Mouse (Mus musculus) lung, embryonic 15.5 days (tissue): ENCODE measurements around the gene Ppp1r3g. TPM values are rescaled to one million over a fixed set of nuclear protein-coding genes. Genes with fewer than 3 reads are reported as not detected.
A peak's percentile ranks its signal among the peaks of the same experiment; 100 is the strongest.

Experiments used
- ATAC-seq: fragments of 200-750 bp; cut with Nextera tagmentation; 2 replicates; pipeline ENCODE4 v1.8.0; 2017; ENCODE audit warnings: moderate number of reproducible peaks, borderline replicate concordance; ENCODE audit not compliant: low FRiP score, low TSS enrichment; ENCODE audit errors: extremely low read depth
- H3K27ac ChIP-seq: fragments of 300-500 bp; sonication (generic); 2 replicates; pipeline ENCODE4 v1.5.1; 2015; ENCODE audit warnings: moderate library complexity, mild to moderate bottlenecking, inconsistent platforms
- H3K27me3 ChIP-seq: fragments of 300-500 bp; sonication (generic); 2 replicates; pipeline ENCODE4 v1.6.1; 2015; ENCODE audit warnings: inconsistent platforms
- H3K36me3 ChIP-seq: fragments of 300-500 bp; sonication (generic); 2 replicates; pipeline ENCODE4 v1.6.1; 2015; ENCODE audit warnings: inconsistent platforms
- H3K4me1 ChIP-seq: fragments of 300-500 bp; sonication (generic); 2 replicates; pipeline ENCODE4 v1.6.1; 2015; ENCODE audit warnings: inconsistent platforms
- H3K4me2 ChIP-seq: fragments of 300-500 bp; sonication (generic); 2 replicates; pipeline ENCODE4 v1.6.1; 2015; ENCODE audit warnings: inconsistent platforms, mild to moderate bottlenecking, moderate library complexity
- H3K4me3 ChIP-seq: fragments of 300-500 bp; sonication (generic); 2 replicates; pipeline ENCODE4 v1.5.1; 2015; ENCODE audit warnings: mild to moderate bottlenecking, inconsistent platforms
- H3K9ac ChIP-seq: fragments of 300-500 bp; sonication (generic); 2 replicates; pipeline ENCODE4 v1.6.1; 2015; ENCODE audit warnings: inconsistent platforms
- H3K9me3 ChIP-seq: fragments of 300-500 bp; sonication (generic); 2 replicates; pipeline ENCODE4 v1.6.1; 2016; ENCODE audit warnings: inconsistent platforms
- WGBS: fragments of 180-500 bp; shearing (Covaris S2); methylation state at CpG from one replicate; pipeline ENCODE4 v1.1.7; 2015; 5-methylcytosine and 5-hydroxymethylcytosine counted together
- polyA plus RNA-seq: library from polyadenylated mRNA; unstranded; fragments of >200 nt; fragmentation: Nextera tagmentation; extraction: Ambion mirVana; gene quantifications from 2 replicates; pipeline ENCODE4 v1.2.1, GENCODE M21; 2015

Gene Ppp1r3g
- polyA plus RNA-seq, result 0.69 and 1.4 TPM in 2 replicates

GRCm38 (mm10) chr13:35958539-35958938 is at the start of gene Ppp1r3g:
Gene Ppp1r3g (plus strand): TSS chr13:35958839.
- no peak for ATAC-seq
- 87% methylated on average over 1 of the region's 1 CpGs for WGBS

DNA sequence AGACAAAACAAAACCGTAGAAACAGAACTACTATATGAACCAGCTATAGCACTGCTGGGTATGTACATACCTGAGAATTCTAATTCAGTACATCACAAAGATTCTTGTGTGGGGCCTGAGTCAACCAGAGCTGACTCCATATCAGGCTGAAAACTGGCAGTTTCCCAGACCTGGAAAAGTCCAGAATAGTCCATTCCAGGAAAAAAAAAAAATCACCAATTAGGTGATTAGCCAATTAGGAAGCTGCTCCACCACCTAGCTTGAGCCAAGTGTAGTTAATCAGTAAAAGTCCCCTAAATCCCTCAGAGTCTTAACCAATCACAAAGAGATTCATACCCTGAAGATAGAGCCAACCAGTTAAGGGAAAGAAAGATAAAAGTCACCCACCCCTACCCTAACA is 47.2 kb upstream of the Ppp1r3g start:
- no peaks in the 10 kb centered on the region for H3K36me3 ChIP-seq
- H3K4me2 ChIP-seq, result no peak overlapping the region
- H3K4me3 ChIP-seq, result no peak overlapping the region
- no peaks in the 10 kb centered on the region for H3K4me1 ChIP-seq
- H3K27me3 ChIP-seq, result no peaks in the 10 kb centered on the region
- WGBS, result 89% methylated on average over 1 of the region's 1 CpGs
- H3K9me3 ChIP-seq, result no peaks in the 10 kb centered on the region
- no peak overlapping the region for H3K9ac ChIP-seq
- no peak for ATAC-seq
- no peak overlapping the region for H3K27ac ChIP-seq

More at GRCm38 (mm10) chr13:35958539-35958938, at the start of gene Ppp1r3g:
- Histone ChIP-seq H3K9me3 (no peaks in the 10 kb centered on the region), H3K4me2 (no peak within 1 kb of the TSS), H3K36me3 (no peaks in the 10 kb centered on the region), H3K4me1 (no peaks in the 10 kb centered on the region), H3K4me3 (no peak within 1 kb of the TSS), H3K27ac (no peak within 1 kb of the TSS), H3K9ac (no peak within 1 kb of the TSS), H3K27me3 (no peaks in the 10 kb centered on the region)

- Histone ChIP-seq H3K36me3 (no peaks in the 10 kb centered on the region), H3K27me3 (no peaks in the 10 kb centered on the region), H3K9ac (no peak overlapping the region), H3K27ac (no peak overlapping the region), H3K9me3 (0 out of 2 replicates have a peak, but pooled peaks cover 4% of the 10 kb centered on the region), H3K4me1 (no peaks in the 10 kb centered on the region), H3K4me2 (no peak overlapping the region), H3K4me3 (no peak overlapping the region)
- WGBS, result 83% methylated on average over 2 of the region's 2 CpGs
- ATAC-seq, result no peak
These were observed 20.6 kb upstream of the Ppp1r3g start for GRCm38 (mm10) chr13:35937991-35938390.

DNA sequence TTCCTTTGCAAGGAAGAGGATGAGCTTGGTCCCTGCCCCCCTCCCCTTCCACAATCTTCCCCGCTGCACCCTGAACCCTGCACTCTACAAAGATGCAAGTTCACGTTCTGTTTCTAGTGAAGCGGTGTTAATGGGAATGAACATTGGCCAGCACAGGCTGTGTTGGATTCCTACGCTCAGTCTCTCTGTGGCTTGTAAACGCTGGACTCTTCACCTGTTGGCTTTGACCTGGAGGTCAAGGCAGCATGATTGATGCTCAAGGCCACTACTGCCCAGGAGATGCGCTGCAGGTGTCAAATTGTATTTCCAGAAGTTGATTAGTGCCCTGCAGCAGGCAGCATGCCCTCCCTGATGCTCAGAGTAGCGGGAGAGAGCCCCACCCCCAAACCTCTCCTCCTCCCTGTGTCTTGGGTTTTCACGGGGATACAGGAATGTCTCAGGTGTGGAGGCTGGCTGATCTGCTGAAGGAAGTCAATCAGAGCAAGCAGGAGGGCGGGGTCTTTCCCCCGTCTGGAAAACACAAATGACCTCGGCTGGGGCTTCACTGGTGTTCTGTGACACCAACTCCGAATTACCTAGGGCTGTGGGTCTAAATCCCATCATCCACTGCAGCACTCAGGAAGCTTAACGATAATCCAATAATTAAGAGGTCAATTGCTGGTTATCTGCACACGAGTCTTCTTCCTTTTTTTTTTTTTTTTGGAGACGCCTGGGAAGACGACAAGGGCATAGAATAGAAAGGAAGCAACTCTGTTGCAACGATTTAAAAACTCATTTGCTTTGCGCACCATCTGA is 18.6 kb upstream of the Ppp1r3g start:
- Histone ChIP-seq H3K4me3 (no peak overlapping the region), H3K9me3 (no peaks in the 10 kb centered on the region), H3K27ac (no peak overlapping the region), H3K4me2 (no peak overlapping the region), H3K4me1 (no peaks in the 10 kb centered on the region), H3K36me3 (no peaks in the 10 kb centered on the region), H3K27me3 (no peaks in the 10 kb centered on the region), H3K9ac (no peak overlapping the region)
- ATAC-seq, result no peak
- WGBS, result 58% methylated on average over 18 of the region's 18 CpGs

DNA sequence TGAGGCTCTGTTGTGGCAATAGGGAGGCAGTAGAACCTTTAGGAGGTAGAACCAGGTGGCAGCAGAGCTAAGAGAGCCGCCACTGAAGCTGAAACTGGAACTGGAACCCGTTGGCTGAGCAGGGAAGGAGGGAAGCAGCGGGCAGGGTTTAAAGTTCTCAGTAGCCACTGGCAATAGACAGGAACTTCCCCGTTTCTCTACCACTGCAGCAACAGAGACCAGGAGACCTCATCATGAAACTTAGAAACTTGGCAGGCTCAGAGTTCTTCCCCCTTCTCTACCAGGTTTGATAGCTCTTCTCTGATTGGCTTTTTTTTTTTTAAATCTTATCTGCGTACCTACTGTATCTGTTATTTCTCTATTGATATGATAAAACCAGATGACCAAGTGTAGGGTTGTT is 17.7 kb upstream of the Ppp1r3g start:
- WGBS, result 73% methylated on average over 5 of the region's 5 CpGs
- no peak for ATAC-seq
- no peak overlapping the region for H3K4me2 ChIP-seq
- H3K9ac ChIP-seq, result no peak overlapping the region
- H3K9me3 ChIP-seq, result no peaks in the 10 kb centered on the region
- no peaks in the 10 kb centered on the region for H3K27me3 ChIP-seq
- no peaks in the 10 kb centered on the region for H3K36me3 ChIP-seq
- no peak overlapping the region for H3K4me3 ChIP-seq
- no peaks in the 10 kb centered on the region for H3K4me1 ChIP-seq
- H3K27ac ChIP-seq, result no peak overlapping the region

DNA sequence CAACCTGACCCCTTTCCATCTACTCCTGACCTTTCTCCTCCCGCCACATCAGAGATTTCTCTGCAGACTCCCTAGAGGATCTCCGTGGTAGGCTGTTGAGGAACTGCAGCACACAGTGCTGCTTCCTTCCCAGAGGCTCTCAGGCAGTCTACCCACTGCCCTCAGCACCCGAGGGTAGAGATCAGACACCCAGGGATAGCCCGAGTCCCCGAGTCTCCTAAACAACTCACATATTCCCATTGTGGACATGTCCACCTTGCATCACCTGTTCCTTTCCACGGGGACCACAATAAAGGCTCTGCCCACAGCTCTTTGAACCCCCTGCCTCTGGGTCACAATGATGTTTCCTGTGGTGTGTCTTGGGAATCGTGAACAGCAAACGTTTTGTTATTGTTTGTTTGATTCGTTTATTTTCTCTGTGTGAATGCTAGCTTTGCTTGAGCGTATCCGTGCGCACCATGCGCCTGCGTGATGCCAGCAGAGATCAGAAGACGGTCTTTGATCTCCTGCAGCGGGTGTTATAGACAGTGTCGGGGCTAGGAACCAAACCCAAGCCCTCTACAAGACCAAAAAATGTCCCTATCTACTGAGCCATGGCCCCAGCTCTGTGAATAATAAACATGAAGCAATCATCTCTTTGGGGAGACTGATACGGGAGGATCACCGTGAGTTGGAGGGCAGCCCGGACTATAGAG is 11.8 kb upstream of the Ppp1r3g start:
- Histone ChIP-seq H3K27me3 (no peaks in the 10 kb centered on the region), H3K27ac (no peak overlapping the region), H3K4me1 (peaks cover 5% of the 10 kb centered on the region; the same call in 1 of the 2 replicates), H3K9me3 (no peaks in the 10 kb centered on the region), H3K9ac (no peak overlapping the region), H3K4me3 (no peak overlapping the region), H3K36me3 (no peaks in the 10 kb centered on the region), H3K4me2 (no peak overlapping the region)
- no peak for ATAC-seq
- 59% methylated on average over 20 of the region's 20 CpGs for WGBS

DNA sequence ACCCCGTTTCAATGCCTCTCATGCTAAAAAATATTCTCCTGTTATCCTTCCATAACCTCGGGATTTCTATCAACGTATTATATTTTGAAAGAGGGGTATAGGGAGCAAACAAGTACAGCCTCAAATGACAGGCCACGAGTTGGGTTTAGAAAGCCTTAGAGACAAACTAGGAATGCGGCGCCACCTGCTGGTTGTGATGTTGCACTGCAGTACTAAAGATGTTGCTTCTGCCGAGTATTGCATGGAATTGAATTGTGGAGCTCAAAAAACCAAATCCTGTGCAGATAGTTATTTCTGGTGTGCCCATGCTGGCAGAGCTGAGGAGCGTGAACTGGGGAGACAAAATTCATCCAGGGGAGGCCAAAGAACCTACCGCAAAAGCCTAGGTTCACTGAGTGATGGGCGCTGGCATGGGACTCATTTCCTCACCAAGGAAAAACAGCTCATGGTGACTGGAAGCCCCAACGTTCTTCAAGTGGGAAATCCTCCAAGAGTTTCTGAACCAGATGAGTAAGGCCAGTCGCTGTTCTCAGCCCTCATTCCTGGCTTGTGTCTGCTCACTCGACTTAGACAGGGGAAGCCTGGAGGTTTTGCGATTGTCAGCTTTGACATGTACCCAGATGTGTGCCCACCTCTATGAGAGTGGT is 11.2 kb upstream of the Ppp1r3g start:
- WGBS, result 18% methylated on average over 14 of the region's 14 CpGs
- Histone ChIP-seq H3K4me2 (no peak overlapping the region), H3K27me3 (no peaks in the 10 kb centered on the region), H3K9me3 (no peaks in the 10 kb centered on the region), H3K36me3 (no peaks in the 10 kb centered on the region), H3K27ac (no peak overlapping the region), H3K4me3 (no peak overlapping the region), H3K4me1 (peaks cover 5% of the 10 kb centered on the region; the same call in 1 of the 2 replicates), H3K9ac (no peak overlapping the region)
- no peak for ATAC-seq

DNA sequence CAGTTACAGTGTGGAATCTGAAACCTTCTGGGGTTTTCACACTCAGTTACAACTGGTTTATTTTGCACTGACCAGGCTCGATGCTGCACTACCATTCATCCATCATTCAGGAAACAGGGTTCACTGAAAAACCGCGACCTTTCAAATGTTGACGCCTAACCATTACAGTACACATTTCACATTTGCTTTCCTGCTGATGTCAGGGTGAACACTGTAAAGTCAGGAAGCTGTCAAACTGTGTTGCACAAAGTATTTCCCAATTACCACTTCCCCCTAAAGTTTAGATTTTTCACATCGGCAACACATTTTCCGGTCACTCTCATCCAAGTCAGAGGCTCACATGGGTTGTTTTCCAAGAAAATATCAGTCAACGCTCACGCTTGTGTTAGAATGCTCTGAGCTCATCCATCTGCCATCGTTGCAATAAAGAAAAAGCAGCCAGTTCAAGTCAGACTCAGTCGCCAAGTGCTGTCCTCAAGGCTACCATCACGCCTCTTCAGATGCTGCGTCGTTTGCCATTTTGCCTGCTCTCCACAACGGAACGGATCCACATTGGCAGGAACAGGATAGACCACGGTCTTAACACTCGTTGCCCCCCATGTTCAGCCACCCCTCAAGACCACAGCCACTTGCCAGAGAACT is 8.7 kb upstream of the Ppp1r3g start:
- Histone ChIP-seq H3K4me1 (peaks cover 5% of the 10 kb centered on the region; the same call in 1 of the 2 replicates), H3K4me3 (no peak overlapping the region), H3K27me3 (no peaks in the 10 kb centered on the region), H3K9ac (no peak overlapping the region), H3K27ac (no peak overlapping the region), H3K9me3 (no peaks in the 10 kb centered on the region), H3K36me3 (no peaks in the 10 kb centered on the region), H3K4me2 (no peak overlapping the region)
- peak; percentile 31; the same call in 1 of the 2 replicates for ATAC-seq
- WGBS, result 49% methylated on average over 17 of the region's 17 CpGs

DNA sequence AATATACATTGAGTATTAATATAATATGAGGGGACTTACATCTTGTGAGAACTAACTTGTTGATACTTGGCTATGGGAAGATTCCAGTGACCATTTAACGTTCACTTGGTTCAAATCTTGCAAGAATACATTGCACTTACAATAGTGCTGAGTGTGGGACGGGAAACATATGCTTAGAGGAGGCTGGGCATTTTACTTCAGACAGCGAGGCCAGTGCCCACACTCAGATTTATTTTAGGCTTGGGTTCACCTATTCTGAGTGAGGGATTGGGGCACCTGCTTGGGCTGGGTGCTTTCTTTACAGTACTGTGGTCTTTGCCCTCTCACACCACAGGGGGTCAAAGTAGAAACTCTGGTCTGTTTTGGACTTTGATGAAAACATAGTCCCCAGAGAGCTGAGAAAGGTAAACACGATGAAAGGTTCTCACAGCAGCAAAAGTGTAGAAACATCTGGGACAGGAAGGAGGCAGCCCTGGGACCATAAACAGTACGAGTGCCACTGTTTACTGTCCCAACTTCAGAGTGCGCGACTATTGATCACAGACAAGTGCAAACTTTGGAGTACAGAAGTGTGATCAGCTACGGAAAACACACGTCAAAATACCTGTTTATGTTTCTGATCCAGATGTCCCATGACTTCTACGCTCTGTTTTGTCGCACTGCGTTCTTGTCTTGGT is 890 bp downstream of the Ppp1r3g start:
- Histone ChIP-seq H3K4me1 (no peaks in the 10 kb centered on the region), H3K9me3 (no peaks in the 10 kb centered on the region), H3K27me3 (no peaks in the 10 kb centered on the region), H3K4me2 (no peak overlapping the region), H3K4me3 (no peak overlapping the region), H3K36me3 (no peaks in the 10 kb centered on the region), H3K27ac (no peak overlapping the region), H3K9ac (no peak overlapping the region)
- 65% methylated on average over 12 of the region's 12 CpGs for WGBS
- ATAC-seq, result no peak

DNA sequence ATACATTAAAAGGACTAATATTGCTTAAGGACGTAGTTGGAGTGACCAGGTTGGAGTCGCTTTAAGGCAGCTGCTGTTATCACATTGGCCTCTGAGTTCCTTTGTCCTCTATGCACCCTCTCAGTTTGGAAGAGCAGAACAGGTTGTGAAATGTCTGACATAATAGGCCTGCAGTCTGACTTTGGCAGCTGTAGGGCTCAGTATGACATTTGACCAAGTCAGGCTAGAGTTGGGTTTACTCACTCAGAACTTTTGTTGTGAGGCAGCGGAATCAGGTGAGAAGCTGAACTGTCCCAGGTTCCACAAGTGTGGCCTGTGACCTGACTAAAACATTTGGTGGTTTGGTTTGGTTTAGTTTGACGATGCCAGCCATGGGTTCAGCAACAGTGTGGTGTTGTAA is 4.9 kb downstream of the Ppp1r3g start:
- Histone ChIP-seq H3K36me3 (no peaks in the 10 kb centered on the region), H3K27me3 (peaks cover 10% of the 10 kb centered on the region), H3K27ac (no peak overlapping the region), H3K4me3 (no peak overlapping the region), H3K4me2 (no peak overlapping the region), H3K4me1 (peaks cover 5% of the 10 kb centered on the region), H3K9me3 (no peaks in the 10 kb centered on the region), H3K9ac (no peak overlapping the region)
- WGBS, result 82% methylated on average over 4 of the region's 4 CpGs
- ATAC-seq, result no peak

DNA sequence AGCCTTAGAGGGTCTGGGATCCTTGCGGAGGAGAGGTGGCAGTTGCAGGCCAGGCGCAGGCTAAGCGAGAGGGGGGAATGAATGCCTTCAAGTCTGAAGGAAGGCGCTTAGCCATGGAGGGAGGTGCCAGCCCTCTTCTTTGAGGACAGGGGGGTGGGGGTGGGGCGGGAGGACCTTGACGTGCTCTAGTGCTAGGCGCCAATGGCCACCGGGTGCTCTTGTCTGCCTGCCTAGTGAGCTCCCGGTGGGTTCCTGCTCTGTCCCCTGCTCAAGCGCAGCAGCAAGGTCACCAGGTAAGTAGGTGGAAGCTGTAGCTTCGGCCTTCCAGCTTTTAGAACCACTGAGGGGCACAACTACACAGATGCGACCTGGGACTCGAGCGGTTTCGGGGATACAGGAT is 9.1 kb downstream of the Ppp1r3g start:
- Histone ChIP-seq H3K4me1 (peaks cover 12% of the 10 kb centered on the region), H3K9me3 (no peaks in the 10 kb centered on the region), H3K4me2 (peak overlapping the region; percentile 100), H3K9ac (peak overlapping the region; percentile 43), H3K27ac (no peak overlapping the region), H3K27me3 (peaks cover 26% of the 10 kb centered on the region), H3K36me3 (no peaks in the 10 kb centered on the region), H3K4me3 (peak overlapping the region; percentile 60)
- WGBS, result 11% methylated on average over 15 of the region's 15 CpGs
- no peak; the same call in 1 of the 2 replicates for ATAC-seq
